Mouse (Mus musculus) MEL (cell line): ENCODE results near the gene Fzd5. TPM values are rescaled to one million over a fixed set of nuclear protein-coding genes. Genes with fewer than 3 reads are reported as not detected.

Experiments
- DNase-seq: peaks from one replicate; pipeline ENCODE4 v3.0.0; 2011; ENCODE audit warnings: low read depth, low spot score
- H3K27ac ChIP-seq: 2 replicates; pipeline ENCODE4 v1.5.1; 2012; ENCODE audit warnings: low read depth, mild to moderate bottlenecking, control low read depth, low read length, moderate library complexity; ENCODE audit not compliant: control insufficient read depth
- H3K27me3 ChIP-seq, 2 experiments: fragments of 150-350 bp in 1 of 2; sonication (generic) in 1 of 2; 2 replicates each; pipeline ENCODE4 v1.6.1; 2012; ENCODE audit warnings: low read length in 2 of 2, mild to moderate bottlenecking in 2 of 2, improper control_type of control experiment in 1 of 2, moderate library complexity in 1 of 2; ENCODE audit not compliant: insufficient read depth in 2 of 2, control insufficient read depth in 1 of 2
- H3K36me3 ChIP-seq, 2 experiments: 2 replicates each; pipeline ENCODE4 v1.6.1; 2012 to 2014; ENCODE audit warnings: low read length in 2 of 2, improper control_type of control experiment in 1 of 2, inconsistent platforms in 1 of 2, mild to moderate bottlenecking in 1 of 2; ENCODE audit not compliant: insufficient read depth in 2 of 2, control insufficient read depth in 1 of 2
- H3K4me1 ChIP-seq, 2 experiments: fragments of 150-350 bp in 1 of 2; sonication (generic) in 1 of 2; 2 replicates each; pipeline ENCODE4 v1.6.1; 2012; ENCODE audit warnings: low read length in 2 of 2, improper control_type of control experiment in 1 of 2, mild to moderate bottlenecking in 1 of 2; ENCODE audit not compliant: insufficient read depth in 2 of 2, control insufficient read depth in 1 of 2
- H3K4me3 ChIP-seq, 2 experiments: fragments of 150-350 bp in 1 of 2; sonication (generic) in 1 of 2; 2 replicates each; pipeline ENCODE4 v1.5.1; 2012; ENCODE audit warnings: low read depth in 2 of 2, low read length in 2 of 2, mild to moderate bottlenecking in 2 of 2, moderate library complexity in 2 of 2, control low read depth in 1 of 2, improper control_type of control experiment in 1 of 2; ENCODE audit not compliant: control insufficient read depth in 1 of 2, insufficient read depth in 1 of 2
- H3K79me2 ChIP-seq: 2 replicates; pipeline ENCODE4 v1.6.1; 2012; ENCODE audit warnings: mild to moderate bottlenecking, low read length, moderate library complexity; ENCODE audit not compliant: control insufficient read depth, poor library complexity, insufficient read depth
- H3K9ac ChIP-seq: 2 replicates; pipeline ENCODE4 v1.6.1; 2012; ENCODE audit warnings: low read depth, mild to moderate bottlenecking, control low read depth, low read length, moderate library complexity; ENCODE audit not compliant: control insufficient read depth, poor library complexity, severe bottlenecking
- H3K9me3 ChIP-seq: fragments of 150-350 bp; sonication (generic); replicated peaks from 2 replicates; pipeline ENCODE4 v1.6.1; 2012; ENCODE audit warnings: mild to moderate bottlenecking, low read length, improper control_type of control experiment, moderate library complexity; ENCODE audit not compliant: insufficient read depth
- CHD1 ChIP-seq: IDR thresholded peaks from 2 replicates; pipeline ENCODE4 v1.6.1; 2012; ENCODE audit warnings: low read depth, mild to moderate bottlenecking, inconsistent platforms, low read length, improper control_type of control experiment
- CHD2 ChIP-seq: IDR thresholded peaks from 2 replicates; pipeline ENCODE4 v1.6.1; 2011; ENCODE audit warnings: low read length, improper control_type of control experiment
- E2F4 ChIP-seq: IDR thresholded peaks from 2 replicates; pipeline ENCODE4 v1.6.1; 2011; ENCODE audit warnings: low read depth, low read length, improper control_type of control experiment, borderline replicate concordance
- EP300 ChIP-seq, 2 experiments: IDR thresholded peaks; 2 replicates each; pipeline ENCODE4 v1.6.1; 2011; ENCODE audit warnings: improper control_type of control experiment in 2 of 2, low read length in 2 of 2, low read depth in 1 of 2, mild to moderate bottlenecking in 1 of 2
- ETS1 ChIP-seq: IDR thresholded peaks from 2 replicates; pipeline ENCODE4 v1.6.1; 2012; ENCODE audit warnings: low read depth, mild to moderate bottlenecking, inconsistent platforms, low read length, improper control_type of control experiment, moderate library complexity
- GATA1 ChIP-seq: IDR thresholded peaks from 2 replicates; pipeline ENCODE4 v1.6.1; 2011; ENCODE audit warnings: low read depth, low read length, improper control_type of control experiment
- HCFC1 ChIP-seq: IDR thresholded peaks from 2 replicates; pipeline ENCODE4 v1.6.1; 2012; ENCODE audit warnings: low read depth, mild to moderate bottlenecking, inconsistent platforms, low read length, improper control_type of control experiment, moderate library complexity
- JUND ChIP-seq: IDR thresholded peaks from 2 replicates; pipeline ENCODE4 v1.6.1; 2011; ENCODE audit warnings: low read depth, mild to moderate bottlenecking, improper control_type of control experiment, low read length
- KAT2A ChIP-seq: conservative IDR thresholded peaks from 2 replicates; pipeline ENCODE4 v1.6.1; 2012; ENCODE audit warnings: low read depth, low read length, improper control_type of control experiment, inconsistent platforms
- MEF2A ChIP-seq: IDR thresholded peaks from 2 replicates; pipeline ENCODE4 v1.6.1; 2014; ENCODE audit warnings: low read depth, mild to moderate bottlenecking, inconsistent platforms, low read length, improper control_type of control experiment; ENCODE audit not compliant: poor library complexity, insufficient replicate concordance, severe bottlenecking; ENCODE audit errors: extremely low read depth
- MXI1 ChIP-seq: IDR thresholded peaks from 2 replicates; pipeline ENCODE4 v1.6.1; 2011; ENCODE audit warnings: mild to moderate bottlenecking, low read depth, low read length, improper control_type of control experiment
- MYC ChIP-seq: IDR thresholded peaks from 2 replicates; pipeline ENCODE4 v1.6.1; 2011; ENCODE audit warnings: low read depth, mild to moderate bottlenecking, low read length, improper control_type of control experiment, moderate library complexity
- NELFE ChIP-seq: IDR thresholded peaks from 2 replicates; pipeline ENCODE4 v1.6.1; 2011; ENCODE audit warnings: low read depth, low read length, improper control_type of control experiment
- NRF1 ChIP-seq: IDR thresholded peaks from 2 replicates; pipeline ENCODE4 v1.6.1; 2014; ENCODE audit warnings: low read depth, mild to moderate bottlenecking, inconsistent platforms, low read length, improper control_type of control experiment, moderate library complexity; ENCODE audit not compliant: poor library complexity, insufficient read depth, severe bottlenecking
- POLR2AphosphoS2 ChIP-seq: IDR thresholded peaks from 2 replicates; pipeline ENCODE4 v1.6.1; 2011; ENCODE audit warnings: low read length, improper control_type of control experiment
- SMC3 ChIP-seq: IDR thresholded peaks from 2 replicates; pipeline ENCODE4 v1.6.1; 2011; ENCODE audit warnings: low read depth, low read length, improper control_type of control experiment
- TAL1 ChIP-seq: IDR thresholded peaks from 2 replicates; pipeline ENCODE4 v1.6.1; 2012; ENCODE audit warnings: mild to moderate bottlenecking, inconsistent platforms, low read length, moderate library complexity, mixed read lengths
- TCF12 ChIP-seq: IDR thresholded peaks from 2 replicates; pipeline ENCODE4 v1.6.1; 2014; ENCODE audit warnings: low read depth, mild to moderate bottlenecking, inconsistent platforms, low read length, improper control_type of control experiment, moderate library complexity
- USF2 ChIP-seq, 2 experiments: IDR thresholded peaks; 2 replicates each; pipeline ENCODE4 v1.6.1; 2011 to 2012; ENCODE audit warnings: improper control_type of control experiment in 2 of 2, low read length in 2 of 2, borderline replicate concordance in 1 of 2, inconsistent platforms in 1 of 2, low read depth in 1 of 2, mild to moderate bottlenecking in 1 of 2; ENCODE audit not compliant: insufficient read depth in 1 of 2
- ZC3H11A ChIP-seq: IDR thresholded peaks from 2 replicates; pipeline ENCODE4 v1.6.1; 2012; ENCODE audit warnings: low read depth, mild to moderate bottlenecking, inconsistent platforms, low read length, improper control_type of control experiment
- polyA plus RNA-seq, 2 experiments: library from polyadenylated mRNA; stranded (reverse) in 1 of 2; unstranded in 1 of 2; fragments of >175 nt in 1 of 2; fragments of >200 nt in 1 of 2; gene quantifications; 2 replicates each; pipeline versions ENCODE4 v1.2.1 to v1.2.4; 2012; ENCODE audit warnings: low replicate concordance in 2 of 2, low read depth in 1 of 2; ENCODE audit not compliant: insufficient read length in 2 of 2, insufficient read depth in 1 of 2, missing spikeins in 1 of 2
- total RNA-seq: library from RNA; depleted of rRNA; stranded (reverse); fragments of 300-350 nt; gene quantifications from 2 replicates; pipeline ENCODE4 v1.2.3, GENCODE M21; 2012

The Fzd5 gene
- total and polyA plus RNA-seq, 3 experiments: 1.4 to 2.9 TPM; not detected in 1

DNA sequence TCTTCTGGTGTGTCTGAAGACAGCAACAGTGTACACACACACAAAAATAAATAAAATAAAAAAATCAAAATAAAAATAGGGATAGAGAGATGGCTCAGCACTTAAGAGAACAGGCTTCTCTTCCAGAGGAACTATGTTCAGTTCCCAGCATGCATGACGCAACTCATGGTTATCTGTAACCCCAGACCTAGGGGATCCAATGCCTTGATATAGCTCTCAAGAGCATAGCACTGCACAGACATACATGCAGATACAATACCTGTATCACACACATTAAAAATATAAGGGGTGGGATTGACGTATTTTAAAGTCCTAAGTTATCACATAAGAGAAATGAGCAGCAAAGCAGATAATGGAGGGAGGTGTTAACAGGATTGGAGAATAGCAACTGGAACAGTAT lies 53.1 kb downstream of the Fzd5 start:
- no peaks in the 10 kb centered on the region for H3K79me2 ChIP-seq
- TF ChIP-seq TAL1 (0 out of 2 replicates have a peak, but pooled peaks have one; percentile 17), TCF12 (peak; percentile 51; the same call in 1 of the 2 replicates), USF2 (IDR thresholded peaks at IDR 0.05; ENCODE audit: borderline replicate concordance in 1 of 2, insufficient read depth in 1 of 2, low read depth in 1 of 2, low read length in 2 of 2) (no peak), POLR2AphosphoS2 (no peak), SMC3 (no peak), MXI1 (no peak), JUND (no peak), KAT2A (no peak), E2F4 (no peak), GATA1 (peak; percentile 34; the same call in 1 of the 2 replicates), MEF2A (no peak), EP300 (IDR thresholded peaks at IDR 0.05; ENCODE audit: low read depth in 1 of 2, low read length in 2 of 2) (0 out of 4 replicates have a peak, but pooled peaks of 1 of the 2 experiments have one; percentile 51), ETS1 (peak; percentile 24; the same call in 1 of the 2 replicates)
- peak; percentile 43 for DNase-seq
- peaks cover 0 to 39% of the 10 kb centered on the region in 2 experiments; a peak in 2 of 4 replicates for H3K36me3 ChIP-seq
- peaks cover 15 to 19% of the 10 kb centered on the region in 2 experiments for H3K4me1 ChIP-seq
- no peak overlapping the region for H3K4me3 ChIP-seq
- H3K27ac ChIP-seq: no peak overlapping the region
- H3K9ac ChIP-seq: no peak overlapping the region
- H3K9me3 ChIP-seq: no peaks in the 10 kb centered on the region
- no peaks in the 10 kb centered on the region for H3K27me3 ChIP-seq

- no peak for DNase-seq
- H3K36me3 ChIP-seq: peaks cover 0 to 45% of the 10 kb centered on the region in 2 experiments; a peak in 2 of 4 replicates
- H3K27ac ChIP-seq: no peak overlapping the region
- H3K9ac ChIP-seq: no peak overlapping the region
- H3K9me3 ChIP-seq: no peaks in the 10 kb centered on the region
- peaks cover 16 to 24% of the 10 kb centered on the region in 2 experiments for H3K4me1 ChIP-seq
- TF ChIP-seq GATA1 (no peak), CHD2 (no peak), ZC3H11A (no peak), MYC (no peak), CHD1 (no peak), POLR2AphosphoS2 (no peak), HCFC1 (no peak), USF2 (IDR thresholded peaks at IDR 0.05; ENCODE audit: borderline replicate concordance in 1 of 2, insufficient read depth in 1 of 2, low read depth in 1 of 2, low read length in 2 of 2) (no peak), NRF1 (no peak), ETS1 (no peak), NELFE (no peak)
- TF ChIP-seq, all 39 proteins: peak for 0
- Histone ChIP-seq H3K79me2 (no peaks in the 10 kb centered on the region), H3K27me3 (no peaks in the 10 kb centered on the region), H3K4me3 (no peak overlapping the region)
Measured at GRCm38 (mm10) chr1:64683039-64683438, 54.5 kb downstream of the Fzd5 start.
